Mouse (Mus musculus) forebrain, postnatal 0 days (tissue): ENCODE data around the gene Irf2bp1. TPM values are rescaled to one million over a fixed set of nuclear protein-coding genes. Genes with fewer than 3 reads are reported as not detected.

Source experiments
- ATAC-seq: fragments of 200-750 bp; cut with Nextera tagmentation; 2 replicates; pipeline ENCODE4 v1.8.0; 2017; ENCODE audit warnings: mild to moderate bottlenecking, moderate library complexity
- DNase-seq: peaks from one replicate; pipeline ENCODE4 v3.0.0-alpha.2; 2015
- H3K27ac ChIP-seq: fragments of 300-500 bp; sonication (generic); 2 replicates; pipeline ENCODE4 v1.5.1; 2014; ENCODE audit warnings: low read depth, mild to moderate bottlenecking, antibody characterized with exemption, low read length, moderate library complexity, mixed read lengths
- H3K27me3 ChIP-seq: fragments of 300-500 bp; sonication (generic); 2 replicates; pipeline ENCODE4 v1.6.1; 2014; ENCODE audit warnings: mild to moderate bottlenecking, low read length, mixed read lengths; ENCODE audit not compliant: insufficient read depth
- H3K36me3 ChIP-seq: fragments of 300-500 bp; sonication (generic); 2 replicates; pipeline ENCODE4 v1.6.1; 2014; ENCODE audit warnings: mild to moderate bottlenecking, moderate library complexity; ENCODE audit not compliant: insufficient read depth
- H3K4me1 ChIP-seq: fragments of 300-500 bp; sonication (generic); 2 replicates; pipeline ENCODE4 v1.6.1; 2014; ENCODE audit warnings: antibody characterized with exemption; ENCODE audit not compliant: insufficient read depth
- H3K4me2 ChIP-seq: fragments of 300-500 bp; sonication (generic); 2 replicates; pipeline ENCODE4 v1.6.1; 2014; ENCODE audit warnings: low read depth, mild to moderate bottlenecking, moderate library complexity
- H3K4me3 ChIP-seq: fragments of 300-500 bp; sonication (generic); 2 replicates; pipeline ENCODE4 v1.5.1; 2014; ENCODE audit warnings: low read depth, low read length, mixed read lengths
- H3K9ac ChIP-seq: fragments of 300-500 bp; sonication (generic); 2 replicates; pipeline ENCODE4 v1.6.1; 2014; ENCODE audit warnings: mild to moderate bottlenecking
- H3K9me3 ChIP-seq: fragments of 300-500 bp; sonication (generic); 2 replicates; pipeline ENCODE4 v1.6.1; 2016; ENCODE audit warnings: low read length
- CTCF ChIP-seq: sonication (generic); IDR thresholded peaks from 2 replicates; pipeline ENCODE4 v1.5.1; 2016; ENCODE audit warnings: antibody characterized with exemption, control low read depth, low read depth
- WGBS: fragments of 180-500 bp; shearing (Covaris S2); extraction: QIAGEN DNeasy Blood & Tissue Kit; methylation state at CpG from one replicate; pipeline ENCODE4 v1.1.7; 2014; 5-methylcytosine and 5-hydroxymethylcytosine counted together
- polyA plus RNA-seq: library from polyadenylated mRNA; unstranded; fragments of >200 nt; fragmentation: Nextera tagmentation; extraction: Ambion mirVana; gene quantifications from 2 replicates; pipeline ENCODE4 v1.2.1, GENCODE M21; 2015
- total RNA-seq: library from RNA; depleted of rRNA; stranded (reverse); fragments of >200 nt; gene quantifications from 2 replicates; pipeline ENCODE4 v1.2.3, GENCODE M21; 2014

The Irf2bp1 gene
- total and polyA plus RNA-seq, 2 experiments from 2014 or later = 27.2 to 129 TPM

DNA sequence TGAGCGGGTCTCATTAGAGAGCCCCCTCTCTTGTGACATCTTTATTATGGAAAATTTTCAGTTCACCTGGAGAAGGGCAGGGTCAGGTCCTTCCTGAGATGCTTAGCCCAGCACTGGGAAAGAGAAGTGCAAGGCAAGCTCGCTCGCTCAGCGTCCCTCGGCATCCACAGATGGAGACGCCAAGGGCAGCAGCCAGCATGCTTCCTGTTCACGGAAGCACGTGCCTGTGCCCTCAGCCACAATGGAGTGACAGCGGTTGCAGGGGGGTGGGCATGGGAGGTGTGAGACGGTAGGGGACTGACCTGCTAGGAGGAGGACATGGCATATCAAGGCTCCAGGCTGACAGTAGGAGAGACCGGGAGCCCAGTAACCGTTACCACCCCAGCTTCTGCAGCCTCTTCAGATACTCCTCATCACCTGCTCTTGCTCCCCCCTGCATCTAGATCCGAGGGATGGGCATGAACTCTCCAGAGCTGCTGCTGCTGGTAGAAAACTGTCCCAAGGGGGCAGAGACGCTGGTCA is 44.2 kb downstream of the Irf2bp1 start:
- H3K9me3 ChIP-seq = no peaks in the 10 kb centered on the region
- H3K4me2 ChIP-seq = no peak overlapping the region
- no peak for TF ChIP-seq CTCF
- no peaks in the 10 kb centered on the region for H3K27me3 ChIP-seq
- ATAC-seq (no peak), DNase-seq (no peak)
- peaks cover 92% of the 10 kb centered on the region for H3K36me3 ChIP-seq
- H3K4me3 ChIP-seq = no peak overlapping the region
- no peak overlapping the region for H3K9ac ChIP-seq
- H3K27ac ChIP-seq = no peak overlapping the region
- no peaks in the 10 kb centered on the region for H3K4me1 ChIP-seq
- 88% methylated on average over 14 of the region's 14 CpGs for WGBS

DNA sequence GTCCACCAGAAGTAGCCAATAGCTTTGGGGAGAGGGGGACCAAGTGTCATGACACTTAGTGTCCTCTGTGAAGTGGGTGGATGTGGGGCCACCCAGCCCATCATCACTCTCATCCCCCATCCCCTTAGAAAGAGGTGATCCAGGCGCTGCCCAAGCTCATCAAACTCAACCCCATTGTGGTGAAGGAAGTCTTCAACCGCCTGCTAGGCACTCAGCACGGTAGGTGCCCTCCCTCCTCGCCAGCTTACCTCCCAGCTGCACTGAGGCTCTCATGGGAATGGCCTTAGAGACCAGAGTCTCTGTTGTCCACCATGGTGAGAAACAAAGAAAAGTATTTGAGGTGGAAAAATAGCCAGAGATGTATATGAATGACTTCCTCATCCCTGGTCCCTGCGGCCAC is 45.4 kb downstream of the Irf2bp1 start:
- peaks cover 81% of the 10 kb centered on the region for H3K36me3 ChIP-seq
- WGBS = 86% methylated on average over 5 of the region's 5 CpGs
- ATAC-seq (no peak), DNase-seq (no peak)
- no peaks in the 10 kb centered on the region for H3K27me3 ChIP-seq
- H3K9me3 ChIP-seq = no peaks in the 10 kb centered on the region
- no peak overlapping the region for H3K9ac ChIP-seq
- no peak overlapping the region for H3K4me2 ChIP-seq
- no peak overlapping the region for H3K4me3 ChIP-seq
- TF ChIP-seq CTCF = no peak
- H3K4me1 ChIP-seq = no peaks in the 10 kb centered on the region
- H3K27ac ChIP-seq = no peak overlapping the region

DNA sequence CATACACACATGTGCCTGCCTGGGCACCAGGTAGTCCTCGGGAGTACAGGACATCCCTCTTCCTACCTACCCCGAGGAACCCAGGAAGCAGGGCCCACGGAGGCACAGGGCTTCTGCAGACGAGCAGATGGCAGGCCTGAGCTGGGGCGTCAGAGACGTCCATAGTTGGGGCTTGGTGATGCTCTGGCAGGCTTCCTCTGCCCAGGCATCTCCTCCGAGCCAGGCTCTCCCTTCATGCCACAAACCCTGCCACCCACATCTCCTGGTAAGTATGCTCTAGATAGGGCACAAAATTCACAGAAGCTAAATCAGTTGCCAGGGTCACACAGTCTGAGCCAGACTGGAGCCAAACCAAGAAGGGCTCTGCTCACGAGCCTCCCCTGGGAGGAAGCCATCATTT is 46.3 kb downstream of the Irf2bp1 start:
- 84% methylated on average over 8 of the region's 8 CpGs for WGBS

DNA sequence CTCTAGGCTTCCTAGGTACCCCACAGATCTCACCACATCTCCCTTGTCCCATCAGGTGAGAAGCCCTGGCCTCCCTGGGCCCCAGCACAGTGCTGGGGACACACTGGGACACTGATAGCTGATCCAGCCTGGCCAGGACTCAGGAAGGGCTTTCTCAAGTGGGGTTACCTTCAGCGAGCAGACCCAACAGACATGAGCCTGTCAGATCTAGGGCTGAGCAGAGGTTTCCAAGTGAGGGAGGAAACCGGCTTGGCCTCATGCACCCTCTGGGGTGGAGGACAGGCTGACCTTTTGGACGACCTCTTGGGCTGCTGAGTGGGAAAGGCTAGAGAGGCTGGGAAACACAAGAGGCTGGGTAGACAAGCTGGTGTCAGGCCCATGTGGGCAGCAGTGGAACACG is 47.3 kb downstream of the Irf2bp1 start:
- H3K36me3 ChIP-seq = peaks cover 62% of the 10 kb centered on the region
- 77% methylated on average over 4 of the region's 4 CpGs for WGBS

More for the DNA sequence above, 46.3 kb downstream of the Irf2bp1 start:
- H3K9me3 ChIP-seq = no peaks in the 10 kb centered on the region
- no peak for TF ChIP-seq CTCF
- H3K27ac ChIP-seq = 0 out of 2 replicates have a peak overlapping the region, but pooled peaks have one; percentile 4
- no peaks in the 10 kb centered on the region for H3K4me1 ChIP-seq
- no peaks in the 10 kb centered on the region for H3K27me3 ChIP-seq
- peaks cover 72% of the 10 kb centered on the region for H3K36me3 ChIP-seq
- H3K4me2 ChIP-seq = no peak overlapping the region
- H3K4me3 ChIP-seq = no peak overlapping the region
- no peak overlapping the region for H3K9ac ChIP-seq
- DNase-seq = no peak
- 0 out of 2 replicates have a peak, but pooled peaks have one; percentile 7 for ATAC-seq

DNA sequence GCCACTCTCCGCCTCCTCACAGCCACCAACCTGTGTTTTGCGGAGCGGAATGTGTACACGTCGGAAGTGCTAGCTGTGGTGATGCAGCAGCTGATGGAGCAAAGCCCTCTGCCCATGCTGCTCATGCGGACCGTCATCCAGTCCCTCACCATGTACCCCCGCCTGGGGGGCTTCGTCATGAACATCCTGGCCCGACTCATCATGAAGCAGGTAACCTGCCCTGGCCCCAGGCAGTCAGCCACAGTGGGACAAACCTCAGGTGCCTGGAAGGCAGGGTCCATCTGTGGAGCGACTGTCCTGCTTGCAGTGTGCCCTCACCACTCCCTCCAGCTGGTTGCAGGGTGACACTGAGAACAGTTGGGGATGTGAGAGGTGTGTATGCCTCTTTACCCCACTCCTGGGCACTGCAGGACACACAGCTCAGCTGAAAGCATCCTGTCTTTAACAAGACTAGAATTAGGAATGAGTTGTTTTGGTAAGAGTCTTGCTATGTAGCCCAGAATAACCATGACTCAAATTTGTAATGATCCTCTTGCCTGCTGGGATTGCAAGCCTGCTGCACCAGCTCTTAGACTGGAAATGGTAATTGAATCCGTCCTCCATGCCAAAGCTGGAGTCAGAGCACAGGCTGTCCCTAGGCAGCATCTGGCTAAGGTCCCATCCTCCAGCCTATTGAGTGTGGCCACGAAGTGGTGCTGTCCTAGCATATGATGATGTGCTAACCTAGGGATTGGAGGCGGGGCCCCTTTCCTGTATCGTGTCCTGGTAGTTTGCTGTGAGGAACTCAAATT is 48.7 kb downstream of the Irf2bp1 start:
- Histone ChIP-seq H3K27me3 (no peaks in the 10 kb centered on the region), H3K36me3 (peaks cover 48% of the 10 kb centered on the region), H3K9me3 (no peaks in the 10 kb centered on the region), H3K9ac (no peak overlapping the region), H3K4me2 (no peak overlapping the region), H3K4me1 (no peaks in the 10 kb centered on the region), H3K27ac (no peak overlapping the region), H3K4me3 (no peak overlapping the region)
- DNase-seq = no peak
- 88% methylated on average over 15 of the region's 15 CpGs for WGBS
- no peak for TF ChIP-seq CTCF
- ATAC-seq = no peak

More for the DNA sequence above, 47.3 kb downstream of the Irf2bp1 start:
- DNase-seq (no peak), ATAC-seq (no peak)
- Histone ChIP-seq H3K4me1 (no peaks in the 10 kb centered on the region), H3K4me3 (no peak overlapping the region), H3K27ac (no peak overlapping the region), H3K4me2 (no peak overlapping the region), H3K27me3 (no peaks in the 10 kb centered on the region), H3K9ac (no peak overlapping the region), H3K9me3 (no peaks in the 10 kb centered on the region)
- no peak for TF ChIP-seq CTCF

DNA sequence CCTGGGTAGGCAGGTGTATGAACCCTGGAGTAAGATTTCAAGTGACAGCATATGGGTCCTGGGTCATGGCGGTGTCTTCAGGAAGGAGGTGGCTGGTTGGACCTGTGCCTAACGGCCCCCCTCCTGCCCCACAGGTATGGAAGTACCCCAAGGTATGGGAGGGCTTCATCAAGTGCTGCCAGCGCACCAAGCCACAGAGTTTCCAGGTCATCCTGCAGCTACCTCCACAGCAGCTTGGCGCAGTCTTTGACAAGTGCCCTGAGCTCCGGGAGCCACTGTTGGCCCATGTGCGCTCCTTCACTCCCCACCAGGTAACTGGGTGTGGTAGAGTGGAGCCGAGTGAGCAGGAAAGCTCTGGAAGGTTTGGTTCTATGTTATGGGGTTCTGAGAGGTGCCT is 49.3 kb downstream of the Irf2bp1 start:
- Histone ChIP-seq H3K27ac (no peak overlapping the region), H3K9me3 (no peaks in the 10 kb centered on the region), H3K4me3 (no peak overlapping the region), H3K9ac (no peak overlapping the region), H3K4me1 (no peaks in the 10 kb centered on the region), H3K36me3 (peaks cover 42% of the 10 kb centered on the region), H3K4me2 (no peak overlapping the region), H3K27me3 (no peaks in the 10 kb centered on the region)
- no peak for ATAC-seq
- WGBS = 90% methylated on average over 7 of the region's 7 CpGs
- no peak for DNase-seq
- TF ChIP-seq CTCF = no peak

DNA sequence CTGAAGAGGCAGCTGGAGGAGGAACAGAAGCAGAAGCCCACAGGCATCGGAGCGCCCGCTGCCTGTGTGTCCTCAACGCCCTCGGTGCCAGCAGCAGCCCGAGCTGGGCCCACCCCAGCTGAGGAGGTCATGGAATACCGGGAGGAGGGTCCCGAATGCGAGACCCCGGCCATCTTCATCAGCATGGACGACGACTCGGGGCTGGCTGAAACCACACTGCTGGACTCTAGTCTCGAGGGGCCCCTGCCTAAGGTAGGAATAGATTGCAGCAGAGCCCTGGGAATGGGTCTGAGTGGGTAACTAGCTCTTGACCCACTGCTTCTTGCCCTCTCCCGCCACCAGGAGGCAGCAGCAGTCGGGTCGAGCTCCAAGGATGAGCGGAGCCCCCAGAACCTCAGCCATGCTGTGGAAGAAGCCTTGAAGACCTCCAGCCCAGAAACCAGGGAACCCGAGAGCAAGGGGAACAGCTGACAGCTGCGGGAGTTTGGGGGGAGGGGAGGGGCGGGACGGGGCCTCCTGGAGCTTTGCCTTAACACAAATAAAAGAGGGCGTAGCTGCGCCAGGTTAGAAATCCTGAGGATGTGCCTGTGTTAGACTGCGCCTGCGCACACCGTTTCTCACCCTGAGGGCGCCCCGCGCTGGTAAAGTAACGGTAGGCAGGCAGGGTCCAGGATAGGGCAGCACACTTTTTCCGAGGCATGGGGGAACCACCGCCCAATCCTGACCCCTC is 50.4 kb downstream of the Irf2bp1 start, which contains the start of gene Rsph6a:
TSS of gene Rsph6a (plus strand) at position 644 of the 730 bp plus-strand sequence.
- 0 out of 2 replicates have a peak within 1 kb of the TSS, but pooled peaks have one; percentile 9 for H3K27ac ChIP-seq
- ATAC-seq (peak; percentile 81), DNase-seq (peak; percentile 80)
- H3K4me2 ChIP-seq = peak within 1 kb of the TSS; percentile 44
- WGBS = 28% methylated on average over 33 of the region's 33 CpGs
- H3K4me1 ChIP-seq = no peaks in the 10 kb centered on the region
- H3K9ac ChIP-seq = peak within 1 kb of the TSS; percentile 40
- peak; percentile 70 for TF ChIP-seq CTCF
- H3K36me3 ChIP-seq = peaks cover 32% of the 10 kb centered on the region
- H3K9me3 ChIP-seq = no peaks in the 10 kb centered on the region
- peak within 1 kb of the TSS; percentile 9 for H3K4me3 ChIP-seq
- no peaks in the 10 kb centered on the region for H3K27me3 ChIP-seq
